Mouse (Mus musculus) Muller cell, postnatal 12 days (primary cell): ENCODE measurements around the gene Cd79b.
"Not testable (repeated sequence)": the region's sequence is repeated elsewhere in the genome, so short reads cannot be mapped to it uniquely, and the experiment has no call there.

ENCODE experiments used
- DNase-seq: peaks from one replicate; pipeline ENCODE4 v3.0.0-alpha.2; 2015; ENCODE audit errors: inconsistent ontology term

The Cd79b gene

DNA sequence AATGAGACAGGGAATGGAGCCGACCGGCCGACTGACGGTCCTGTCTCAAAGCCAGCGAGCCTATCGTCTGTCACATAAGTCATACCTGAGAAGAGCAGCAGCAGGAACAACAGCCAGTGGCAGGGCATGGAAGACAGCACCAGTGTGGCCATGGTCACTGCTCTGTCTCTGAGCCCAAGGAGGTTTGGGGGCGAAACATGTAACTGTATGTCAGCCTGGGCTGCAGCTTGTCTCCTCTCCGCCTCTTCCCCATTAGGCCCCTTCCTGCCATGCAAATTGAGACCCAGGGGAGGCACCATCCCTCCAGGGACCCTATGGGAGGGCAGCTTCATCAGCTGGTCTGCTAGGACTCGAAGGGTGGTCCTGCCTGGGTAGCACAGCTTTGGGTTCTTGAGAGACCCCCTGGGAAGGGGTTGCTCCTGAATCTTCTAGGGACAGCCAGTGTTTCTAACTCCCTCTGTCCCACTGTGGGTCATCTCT, at the start of gene Cd79b:
Gene Cd79b (minus strand): TSS at position 430 of the 480 bp plus-strand sequence.
- DNase-seq = no peak

DNA sequence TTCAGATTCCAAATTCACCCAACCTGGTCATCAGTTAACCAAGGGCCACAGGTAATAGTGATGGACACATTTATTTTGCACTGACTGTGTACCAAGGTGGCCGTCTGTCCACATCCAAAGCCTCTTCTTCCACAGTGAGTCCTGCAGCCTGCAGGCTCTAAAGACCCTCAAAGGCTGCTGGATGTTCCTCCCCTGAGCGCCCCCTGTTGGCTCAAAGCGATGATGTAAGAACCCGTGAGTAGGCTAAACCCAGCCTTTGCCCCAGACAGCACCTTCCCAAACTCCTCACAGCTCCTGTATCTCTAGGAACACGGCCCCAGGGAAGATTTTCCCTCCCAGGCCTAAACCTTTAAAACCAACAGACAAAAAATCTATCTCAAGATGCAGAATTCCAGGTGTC, 44.8 kb upstream of the Cd79b start:
- DNase-seq = no peak

DNA sequence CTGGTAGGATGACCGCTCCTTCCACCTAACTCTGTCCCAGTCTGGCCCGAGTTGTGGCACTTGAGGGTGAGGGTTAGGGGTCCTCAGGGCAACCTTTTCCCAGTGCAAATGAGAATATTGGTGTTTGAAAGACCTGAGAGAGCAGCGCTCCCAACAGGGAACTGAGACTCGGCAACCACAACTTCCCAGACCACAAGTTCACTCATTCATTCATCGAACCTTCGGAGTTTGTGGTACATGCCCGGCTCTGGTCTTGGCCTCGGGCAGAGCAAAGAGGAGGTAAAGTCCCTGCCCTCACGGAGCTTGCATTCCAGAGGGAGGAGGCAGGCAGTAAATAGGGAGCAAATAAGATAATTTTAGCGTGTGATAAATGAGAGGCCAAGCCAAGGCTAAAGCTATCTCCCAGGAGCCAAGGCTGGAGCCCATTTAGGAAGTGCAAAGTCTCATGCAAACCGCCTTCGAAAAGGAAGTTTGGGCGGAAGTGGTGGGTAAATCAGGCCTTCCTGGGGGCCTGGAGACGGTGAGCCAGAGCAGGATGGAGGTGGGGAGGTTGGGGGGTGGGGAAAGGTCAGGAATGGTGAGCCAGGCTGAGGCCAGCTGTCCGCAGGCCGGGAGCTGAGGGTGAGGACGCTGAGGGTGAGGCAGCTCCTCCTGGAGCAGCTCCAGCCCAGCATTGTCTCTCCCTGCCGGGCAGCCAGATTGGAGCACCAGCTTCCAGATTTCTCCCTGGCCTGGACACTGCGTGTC, 41.0 kb upstream of the Cd79b start:
- no peak for DNase-seq

DNA sequence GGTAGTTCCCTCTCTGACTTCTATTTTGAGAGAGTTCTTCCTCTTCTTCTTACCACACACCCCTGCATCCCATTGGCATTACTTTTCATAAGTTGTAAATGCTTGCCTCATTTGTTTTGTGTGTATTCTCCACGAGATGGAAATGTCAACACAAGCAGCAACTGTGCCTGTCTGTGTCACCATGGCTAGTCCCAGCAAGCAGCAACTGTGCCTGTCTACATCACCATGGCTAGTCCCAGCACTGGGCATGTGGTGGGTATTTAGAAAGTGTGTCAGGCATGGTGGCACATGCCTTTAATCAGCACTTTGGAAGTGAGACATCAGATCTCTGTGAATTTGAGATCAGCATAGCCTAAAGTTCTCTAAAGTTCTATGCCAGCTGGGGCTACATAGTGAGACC, 39.6 kb upstream of the Cd79b start:
- no peak for DNase-seq

DNA sequence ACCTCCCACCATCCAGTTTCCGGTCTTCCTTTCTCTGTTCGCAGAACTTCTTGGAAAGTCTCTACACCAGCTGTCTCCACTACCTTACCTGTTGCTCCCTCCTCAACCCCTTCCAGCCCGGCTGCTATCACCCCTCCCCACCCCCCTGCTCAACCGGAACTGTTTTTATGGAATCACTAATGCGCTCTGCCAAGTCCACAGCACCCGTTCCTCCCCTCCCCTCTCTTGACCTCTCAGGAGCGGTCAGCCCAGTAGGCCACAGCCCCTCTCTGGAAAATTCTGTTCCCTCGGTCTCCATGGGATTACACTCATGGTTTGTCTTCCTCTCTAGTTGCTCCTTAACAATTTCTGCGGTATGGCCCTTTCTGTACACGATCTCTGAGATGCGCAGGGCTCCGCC, 38.6 kb upstream of the Cd79b start, which contains the start of gene Scn4a:
Gene Scn4a (minus strand): TSS at position 101 of the 400 bp plus-strand sequence.
- DNase-seq = no peak

DNA sequence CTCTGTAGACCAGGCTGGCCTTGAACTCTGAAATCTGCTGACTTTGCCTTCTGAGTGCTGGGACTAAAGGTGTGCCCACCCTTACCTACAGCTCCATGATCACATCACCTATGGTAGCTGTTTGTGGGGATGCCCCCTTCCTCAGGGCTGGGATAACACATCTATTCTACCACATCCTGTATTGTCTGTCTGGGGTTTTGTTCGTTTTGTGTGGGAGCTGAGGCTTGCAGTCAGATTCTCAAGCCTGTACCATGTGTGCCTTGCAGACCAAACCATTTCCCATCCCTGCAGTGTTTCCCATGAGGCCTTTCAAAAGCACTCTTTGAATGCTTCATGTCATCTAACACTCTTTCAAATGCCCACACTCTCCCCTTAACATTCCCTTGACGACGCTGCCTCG, 37.4 kb upstream of the Cd79b start:
- DNase-seq = no peak

DNA sequence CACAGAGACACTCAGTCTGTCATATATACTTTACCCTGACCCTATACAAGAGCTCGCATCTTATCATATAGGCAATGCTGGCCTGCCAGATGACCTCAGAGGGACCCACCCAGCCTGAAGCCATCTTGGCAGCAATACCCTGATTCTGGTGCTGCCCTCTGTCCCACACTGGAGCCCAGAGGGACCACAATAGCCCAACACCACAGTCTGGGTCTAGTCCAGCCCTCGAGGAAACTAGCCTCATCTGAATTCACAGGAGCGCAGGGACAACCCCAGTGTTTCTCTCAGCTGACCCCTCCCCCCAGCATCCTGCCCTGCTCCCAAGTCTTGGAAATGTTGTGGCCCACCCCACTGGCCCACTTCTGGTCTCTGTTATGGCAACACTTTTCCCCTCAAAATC, 36.7 kb upstream of the Cd79b start:
- DNase-seq = no peak

DNA sequence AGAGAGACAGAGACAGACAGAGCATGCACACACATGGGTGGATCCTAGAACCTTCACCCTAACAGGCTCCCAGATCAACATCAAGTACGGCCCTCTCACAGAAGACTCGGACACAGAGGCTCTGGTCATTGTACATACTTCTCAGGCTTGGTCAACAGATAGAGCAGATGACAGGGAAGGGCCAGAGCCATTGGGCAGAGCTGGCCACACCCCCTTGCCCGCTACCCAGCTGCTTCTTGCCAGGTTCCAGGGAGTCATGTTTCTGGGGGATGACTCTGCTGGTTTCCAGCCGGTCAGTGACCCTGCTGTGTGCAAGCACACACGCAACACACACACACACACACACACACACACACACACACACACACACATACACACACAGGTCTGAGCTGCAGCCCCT, 36.3 kb upstream of the Cd79b start:
- DNase-seq = no peak

DNA sequence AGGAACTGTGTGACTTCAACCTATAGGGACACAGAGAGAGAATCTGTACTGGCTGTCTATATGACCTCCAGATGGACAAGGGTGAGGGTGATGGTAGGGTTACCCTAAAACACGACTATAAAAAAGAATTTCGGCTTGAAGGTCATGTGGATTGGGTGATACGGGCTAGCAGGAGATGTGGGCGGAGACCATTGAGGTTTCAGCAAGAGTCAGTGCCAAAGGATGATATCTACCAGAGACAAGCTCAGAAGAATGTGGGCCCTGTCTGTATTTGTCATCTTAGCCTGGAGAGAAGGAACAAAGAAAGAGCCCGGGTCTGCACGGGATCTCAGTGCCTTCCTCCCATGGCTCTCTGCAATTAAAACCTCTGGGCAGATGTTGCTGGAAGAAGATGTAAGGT, 35.2 kb upstream of the Cd79b start:
- no peak for DNase-seq

DNA sequence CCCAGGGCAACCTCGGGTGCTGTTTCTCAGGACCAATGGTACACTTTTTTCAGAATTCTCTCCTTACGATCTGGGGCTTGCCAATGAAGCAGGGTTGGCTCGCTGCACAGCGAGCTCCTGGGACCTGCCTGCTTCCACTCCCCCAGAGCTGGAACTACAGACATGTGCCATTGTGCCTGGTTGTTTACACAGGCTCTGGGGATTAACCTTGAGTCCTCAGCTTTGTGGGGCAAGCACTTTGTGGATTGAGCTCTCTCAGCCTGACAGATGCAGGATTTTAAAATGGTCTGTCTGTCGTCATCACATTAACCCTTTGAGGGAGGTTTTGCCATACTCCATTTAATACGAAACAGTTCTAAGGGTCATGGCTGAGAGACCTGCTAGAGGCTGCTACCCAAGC, 30.3 kb upstream of the Cd79b start:
- DNase-seq = no peak

DNA sequence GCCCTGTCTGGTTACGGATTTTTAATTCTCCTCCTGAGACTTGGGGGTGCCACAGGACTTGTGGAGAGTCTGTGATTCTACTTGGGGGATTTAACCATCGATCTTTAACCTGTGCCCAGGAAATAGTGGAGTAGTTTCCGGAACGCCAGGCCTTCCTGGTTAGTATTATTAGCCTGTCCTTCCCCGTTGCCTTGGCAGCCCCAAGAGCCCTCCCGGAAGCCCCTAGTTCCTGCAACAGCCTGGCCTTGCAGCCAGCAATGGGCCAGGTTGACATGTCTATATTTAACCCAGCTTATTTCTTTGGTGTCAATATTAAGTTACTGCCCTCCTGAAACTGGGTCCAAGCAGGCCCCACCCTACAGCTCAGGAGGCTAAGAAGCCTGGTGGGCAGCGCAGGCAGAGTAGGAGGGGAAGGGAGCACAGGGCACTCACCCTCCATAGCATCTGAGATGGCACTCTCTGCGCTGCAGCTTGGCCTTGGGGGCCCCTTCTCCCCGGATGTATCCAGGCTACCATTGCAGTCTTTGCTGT, 26.5 kb upstream of the Cd79b start:
- DNase-seq = no peak

DNA sequence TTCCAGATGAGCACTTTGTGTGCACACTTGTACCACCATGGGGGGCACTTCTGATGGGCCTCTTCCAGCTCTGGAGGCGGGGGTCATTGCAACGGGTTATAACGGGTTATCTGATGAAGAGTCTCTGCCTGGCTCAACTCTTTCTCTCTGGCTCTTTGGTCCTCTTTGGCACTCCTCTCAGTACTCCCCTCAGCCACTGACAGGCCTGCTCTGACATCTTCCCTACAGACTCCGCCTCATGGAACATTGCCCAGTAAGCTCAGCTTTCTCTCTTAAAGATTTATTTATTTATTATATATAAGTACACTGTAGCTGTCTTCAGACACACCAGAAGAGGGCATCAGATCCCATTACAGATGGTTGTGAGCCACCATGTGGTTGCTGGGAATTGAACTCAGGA, 24.8 kb upstream of the Cd79b start:
- not testable (repeated sequence) for DNase-seq

DNA sequence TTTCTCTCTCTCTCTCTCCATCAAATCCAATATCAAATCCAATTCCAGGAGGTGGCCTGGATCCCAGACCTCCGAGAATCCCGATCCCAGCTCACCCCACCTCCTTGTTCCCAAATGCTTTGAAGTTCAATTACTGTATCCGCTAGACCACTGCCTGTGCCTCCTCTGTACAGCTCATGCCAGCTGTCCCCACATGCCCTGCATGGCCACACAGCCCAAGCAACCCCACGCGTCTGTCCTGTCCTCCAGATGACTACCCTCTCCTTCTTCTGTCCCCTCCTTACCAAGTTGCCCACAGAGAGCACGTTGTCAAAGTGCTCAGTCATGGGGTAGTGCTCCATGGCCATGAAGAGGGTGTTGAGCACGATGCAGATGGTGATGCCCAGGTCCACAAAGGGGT, 24.3 kb upstream of the Cd79b start:
- DNase-seq = no peak

DNA sequence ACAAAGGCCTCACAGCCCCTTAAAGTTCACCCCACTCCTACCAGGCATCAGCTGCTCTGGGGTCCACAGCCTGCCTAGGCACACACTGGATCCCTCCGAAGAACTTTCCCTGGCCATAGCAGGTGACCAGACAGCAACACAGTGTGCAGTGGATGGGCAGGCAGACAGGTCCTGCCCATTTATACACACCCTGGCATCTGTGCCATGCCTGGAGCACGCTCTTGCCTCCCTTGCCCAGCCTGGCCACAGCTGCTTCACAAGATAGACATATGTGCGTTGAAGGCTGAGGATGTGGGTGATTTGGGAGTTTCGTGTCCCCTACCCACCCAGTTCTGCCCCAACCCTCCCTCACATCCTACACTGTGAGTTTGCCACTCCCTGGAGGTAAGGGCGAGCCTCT, 23.5 kb upstream of the Cd79b start:
- no peak for DNase-seq

DNA sequence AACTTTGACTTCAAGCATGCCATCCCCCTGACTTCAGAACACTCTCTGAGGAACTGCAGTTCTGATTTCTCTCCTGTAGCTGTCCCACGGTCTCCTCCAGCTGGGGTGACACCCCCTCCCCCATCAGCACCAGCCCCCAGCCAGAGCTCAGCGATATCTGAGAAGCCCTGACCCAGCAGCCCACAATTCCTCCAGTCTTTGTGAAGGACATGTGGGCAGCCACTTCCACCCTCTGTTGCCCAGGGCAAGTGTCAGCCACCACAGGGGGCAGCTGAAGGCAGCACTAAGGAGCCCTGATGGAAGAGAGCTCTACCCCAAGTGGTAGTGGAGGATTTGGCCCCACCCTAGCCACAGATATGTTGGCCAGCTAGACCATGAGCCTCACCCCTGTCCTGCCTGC, 19.5 kb upstream of the Cd79b start:
- DNase-seq = no peak

DNA sequence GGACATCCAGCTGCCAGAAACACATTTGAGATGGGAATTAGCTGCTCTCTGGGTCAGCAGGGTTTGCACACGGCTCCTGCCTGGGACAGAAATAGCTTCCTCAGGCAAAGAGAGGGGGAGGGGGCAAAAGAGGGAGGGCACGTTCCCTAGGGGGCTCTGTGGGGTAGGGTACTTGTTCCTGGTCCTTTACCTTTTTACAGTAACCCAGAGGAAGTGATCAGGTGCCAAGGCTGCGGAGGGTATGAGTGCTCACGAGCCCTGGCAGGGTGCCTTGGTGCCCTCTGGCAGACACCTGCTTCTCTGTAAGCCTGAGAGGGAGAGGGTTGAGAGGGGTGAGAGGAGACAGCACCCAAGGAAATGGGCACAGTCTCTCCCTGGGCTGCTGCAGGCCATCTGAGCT, 17.9 kb upstream of the Cd79b start:
- DNase-seq = no peak

DNA sequence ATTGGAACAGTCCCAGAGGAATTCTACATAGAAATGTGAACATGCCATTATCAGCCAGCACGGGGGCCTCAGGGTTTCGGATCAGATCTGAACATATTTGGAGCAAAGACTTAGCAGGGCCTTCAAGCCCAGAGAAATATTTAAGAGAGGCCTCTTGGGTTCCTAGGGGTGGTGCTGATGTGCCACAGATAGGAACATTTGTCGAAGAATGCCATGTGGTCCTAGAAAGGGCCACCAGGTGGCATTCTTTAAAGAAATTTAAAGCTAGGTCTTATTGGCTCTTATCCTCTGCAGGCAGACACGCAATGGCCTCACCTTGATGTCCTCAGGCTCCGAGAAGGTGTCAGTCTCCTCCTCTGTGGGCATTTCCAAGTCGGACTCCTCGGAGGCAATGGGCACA, 15.1 kb upstream of the Cd79b start:
- peak; percentile 24 for DNase-seq

DNA sequence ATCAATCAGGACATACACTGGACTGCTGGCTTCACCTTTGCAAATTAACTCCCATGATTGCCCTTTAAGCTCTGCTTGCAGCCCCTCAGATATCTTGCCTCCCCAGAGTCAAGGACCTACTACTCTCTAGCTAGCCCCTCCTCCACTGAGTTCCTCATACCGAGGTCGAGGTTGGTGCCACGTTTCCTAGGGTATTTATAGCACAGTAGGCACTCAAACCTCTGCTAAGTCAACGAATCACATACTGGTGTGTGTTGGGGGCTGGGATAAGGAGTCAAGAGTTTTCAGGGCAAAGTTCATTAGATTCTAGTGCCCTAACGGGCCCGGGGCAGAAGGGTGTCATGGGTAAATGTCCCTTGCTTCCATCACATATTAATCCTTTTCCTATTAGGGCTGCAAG, 14.6 kb upstream of the Cd79b start:
- DNase-seq = no peak

DNA sequence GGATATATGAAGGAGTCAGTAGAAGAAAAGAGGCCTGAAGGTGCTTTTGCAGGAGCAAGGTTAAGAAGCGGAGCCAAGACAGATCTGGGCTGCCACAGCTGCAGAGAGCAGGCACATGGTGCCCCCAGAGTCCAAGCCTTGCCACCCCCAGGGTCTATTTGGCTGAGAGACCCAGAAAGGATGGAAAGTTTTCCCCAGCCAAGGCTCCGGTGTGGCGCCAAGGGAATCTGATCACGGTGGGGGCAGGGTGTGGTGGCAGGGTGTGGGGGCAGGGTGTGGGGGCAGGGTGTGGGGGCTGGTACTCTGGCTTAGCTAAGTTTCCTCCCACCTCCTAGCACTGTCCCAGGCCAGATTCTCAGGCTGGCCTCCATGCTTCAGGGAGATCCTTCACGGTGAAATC, 14.0 kb upstream of the Cd79b start:
- DNase-seq = no peak

DNA sequence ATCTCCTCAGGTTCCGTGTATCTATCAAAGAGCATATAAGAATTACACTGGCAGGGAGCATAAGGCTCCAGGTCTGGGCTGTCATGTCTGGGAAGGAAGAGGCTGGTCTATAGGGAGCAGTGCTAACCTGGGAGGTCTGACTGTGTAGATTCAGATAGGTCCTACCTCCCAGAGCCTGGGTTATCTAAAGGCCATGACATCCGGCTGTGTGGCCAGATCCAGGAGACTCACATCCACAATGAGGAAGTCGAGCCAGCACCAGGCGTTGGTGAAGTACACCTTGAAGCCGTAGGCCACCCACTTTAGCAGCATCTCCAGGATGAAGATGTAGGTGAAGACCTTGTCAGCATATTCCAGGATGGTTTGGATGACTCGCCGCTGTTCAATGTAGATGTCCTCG, 11.9 kb upstream of the Cd79b start:
- no peak for DNase-seq

DNA sequence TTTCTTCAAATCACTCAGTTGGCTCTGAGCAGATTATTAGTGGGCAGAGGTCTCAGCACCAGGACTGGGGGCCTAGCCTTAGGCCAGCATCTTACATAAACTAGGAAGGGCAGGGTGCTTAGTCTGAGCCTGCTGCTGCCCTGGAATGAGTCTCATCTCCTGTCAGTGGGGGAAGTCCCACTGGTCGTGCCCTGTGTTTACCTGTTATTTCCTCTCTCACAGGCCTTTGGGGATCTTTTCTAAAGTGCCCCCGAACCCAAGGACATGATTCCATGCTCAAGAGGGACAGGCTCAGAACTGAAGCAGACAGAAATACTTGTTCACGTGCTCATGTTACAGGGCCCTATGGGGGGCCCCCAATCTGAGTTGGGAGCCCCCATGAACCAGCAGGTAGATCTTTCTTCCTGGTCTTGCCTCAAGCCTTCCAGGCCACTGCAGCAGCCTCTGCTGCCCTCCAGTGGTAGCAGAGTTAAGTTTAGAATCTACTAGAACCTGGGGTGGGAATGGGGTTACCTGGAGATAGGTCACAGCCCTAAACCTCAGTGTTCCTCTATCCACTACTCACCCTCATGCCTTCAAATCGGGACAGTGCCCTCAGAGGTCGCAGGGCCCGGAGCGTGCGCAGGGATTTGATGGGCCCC, 11.1 kb upstream of the Cd79b start:
- DNase-seq = peak; percentile 26

DNA sequence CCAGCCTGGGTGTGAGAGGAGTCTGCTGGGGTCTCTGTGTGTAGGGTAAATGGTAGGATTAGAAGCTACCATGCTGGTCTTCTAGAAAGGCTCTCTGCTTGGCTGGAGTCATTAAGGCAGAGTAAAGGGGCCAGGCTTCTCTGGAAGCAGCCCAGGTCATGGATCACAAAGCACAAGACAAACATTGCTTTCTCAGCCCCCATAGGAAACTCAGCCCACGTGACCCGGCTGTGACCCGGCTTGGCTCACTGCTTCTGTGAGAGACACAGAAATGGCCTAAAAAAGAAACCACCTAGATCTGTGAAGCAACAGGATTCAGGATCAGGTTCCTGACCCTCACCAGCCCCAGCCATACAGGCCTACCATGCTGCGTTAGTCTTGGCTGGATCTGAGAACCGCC, 10.3 kb upstream of the Cd79b start:
- DNase-seq = peak; percentile 30
